Mouse (Mus musculus): ENCODE measurements around the gene Ifna7.

DNA sequence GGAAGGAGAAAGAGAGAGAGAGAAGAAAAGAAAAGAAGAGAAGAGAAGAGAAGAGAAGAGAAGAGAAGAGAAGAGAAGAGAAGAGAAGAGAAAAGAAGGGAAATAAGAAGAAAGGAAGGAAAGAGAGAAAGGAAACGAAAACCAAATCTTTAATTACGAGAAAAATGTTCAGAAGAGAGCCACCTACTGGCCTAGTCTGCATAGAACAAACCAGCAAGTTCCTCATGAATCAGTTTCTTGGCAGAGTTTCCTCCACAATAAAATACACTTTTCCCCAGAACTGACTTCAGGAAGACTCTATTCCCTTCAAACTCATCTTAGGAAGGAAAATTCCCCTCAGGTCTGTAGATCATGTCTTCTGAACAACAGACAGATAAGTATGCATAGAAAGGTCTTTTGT, 29.3 kb downstream of the Ifna7 start:
- TF ChIP-seq POLR2A (IDR thresholded peaks at IDR 0.05; ENCODE audit: insufficient read depth, low read length) (no peak), EP300 (IDR thresholded peaks at IDR 0.05; ENCODE audit: insufficient read depth, low read depth, low read length) (no peak), CTCF (IDR thresholded peaks at IDR 0.05; ENCODE audit: low read depth, low read length) (no peak)

Data from ES-Bruce4 (cell line).